Mouse (Mus musculus): ENCODE results near the gene Fignl2.

- TF ChIP-seq CTCF (IDR thresholded peaks at IDR 0.05; ENCODE audit: low read depth) (no peak), EP300 (IDR thresholded peaks at IDR 0.05; ENCODE audit: low read depth) (no peak)
These were observed 18.0 kb downstream of the Fignl2 start for GRCm38 (mm10) chr15:101060280-101060852.
